ENCODE assay signal across 8 mouse cellular contexts in the genomic region with DNA sequence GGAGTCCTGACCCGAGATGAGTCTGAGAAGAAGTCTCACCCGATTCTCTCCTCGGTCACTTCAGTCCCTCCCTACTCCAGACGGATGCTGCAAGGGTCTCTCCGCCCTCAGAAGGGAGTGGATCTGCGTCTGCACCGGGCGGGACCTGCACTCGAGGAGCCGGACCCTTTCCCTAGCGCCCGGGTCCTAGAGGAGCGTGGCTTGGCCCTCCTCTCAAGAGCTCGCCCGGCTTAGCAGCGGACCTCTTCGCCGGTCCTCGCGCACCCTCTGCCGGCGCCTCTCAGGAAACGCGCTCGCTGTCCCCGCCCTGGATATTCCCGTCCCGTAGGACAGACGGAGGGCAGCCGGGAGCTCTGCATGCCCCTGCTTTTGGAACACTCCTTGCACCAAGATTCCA. TPM values are rescaled to one million over a fixed set of nuclear protein-coding genes. Genes with fewer than 3 reads are reported as not detected.
DNase-seq lines count a peak whose midpoint lies in the region; ATAC-seq lines count a peak whose summit lies in the region.

No protein-coding gene starts in this region.

- peak overlapping the region; percentile 49 for H3K9ac ChIP-seq in embryonic facial prominence, embryonic 14.5 days (ENCODE audit: low read depth, low read length)
- H3K9ac ChIP-seq in heart, embryonic 11.5 days (ENCODE audit: low read depth, low read length): no peak overlapping the region
- no peak overlapping the region for H3K9ac ChIP-seq in kidney, embryonic 15.5 days
- H3K9ac ChIP-seq in liver, embryonic 12.5 days: peak overlapping the region; percentile 42

- peaks cover 36% of the 10 kb centered on the region for H3K27me3 ChIP-seq in embryonic facial prominence, embryonic 14.5 days (replicated peaks; ENCODE audit: control insufficient read depth, insufficient read depth, low read length)
- peaks cover 58% of the 10 kb centered on the region for H3K27me3 ChIP-seq in heart, embryonic 11.5 days (ENCODE audit: control insufficient read depth, insufficient read depth, low read length)
- peaks cover 69% of the 10 kb centered on the region for H3K27me3 ChIP-seq in kidney, embryonic 15.5 days
- peaks cover 65% of the 10 kb centered on the region for H3K27me3 ChIP-seq in liver, embryonic 12.5 days (replicated peaks)
- H3K27me3 ChIP-seq in splenic B cell, adult 2 months (ENCODE audit: control insufficient read depth, insufficient read depth, low read length, poor library complexity, severe bottlenecking): no peaks in the 10 kb centered on the region

- no peaks in the 10 kb centered on the region for H3K9me3 ChIP-seq in embryonic facial prominence, embryonic 14.5 days (ENCODE audit: control insufficient read depth, low read length)
- H3K9me3 ChIP-seq in heart, embryonic 11.5 days (replicated peaks; ENCODE audit: control insufficient read depth, low read length): no peaks in the 10 kb centered on the region
- H3K9me3 ChIP-seq in kidney, embryonic 15.5 days (replicated peaks): no peaks in the 10 kb centered on the region
- H3K9me3 ChIP-seq in liver, embryonic 12.5 days (replicated peaks): no peaks in the 10 kb centered on the region

- peak; percentile 83 for DNase-seq in A20 (ENCODE audit: low read depth, low spot score)
- DNase-seq in adrenal gland, postnatal 36 days: peak; percentile 89 to 90
- peak; percentile 86 for DNase-seq in embryonic facial prominence, embryonic 14.5 days (ENCODE audit: low spot score)
- peak; percentile 82 for DNase-seq in naive thymus-derived CD4-positive, alpha-beta T cell, adult 2 months (ENCODE audit: low read depth)
- DNase-seq in splenic B cell, adult 2 months (ENCODE audit: low read depth, low spot score): peak; percentile 81

- peak; percentile 83 for ATAC-seq in embryonic facial prominence, embryonic 14.5 days (ENCODE audit: low read depth)
- ATAC-seq in heart, embryonic 11.5 days (replicated peaks; ENCODE audit: insufficient number of reproducible peaks, low FRiP score, low TSS enrichment): peak; percentile 53
- ATAC-seq in kidney, embryonic 15.5 days (replicated peaks; ENCODE audit: low FRiP score): peak; percentile 61
- ATAC-seq in liver, embryonic 12.5 days: peak; percentile 48

- WGBS in embryonic facial prominence, embryonic 14.5 days: under 1% methylated on average over 27 of the region's 30 CpGs
- under 1% methylated on average over 30 of the region's 30 CpGs for WGBS in heart, embryonic 11.5 days (ENCODE audit: insufficient replicate concordance)
- WGBS in kidney, embryonic 15.5 days: 0% methylated on average over 30 of the region's 30 CpGs
- 1% methylated on average over 30 of the region's 30 CpGs for WGBS in liver, embryonic 12.5 days (ENCODE audit: insufficient replicate concordance)

- peak overlapping the region; percentile 87 for H3K4me2 ChIP-seq in embryonic facial prominence, embryonic 14.5 days (ENCODE audit: low read depth, low read length)
- H3K4me2 ChIP-seq in heart, embryonic 11.5 days: peak overlapping the region; percentile 72
- H3K4me2 ChIP-seq in kidney, embryonic 15.5 days: peak overlapping the region; percentile 85
- H3K4me2 ChIP-seq in liver, embryonic 12.5 days: peak overlapping the region; percentile 76

- H3K4me3 ChIP-seq in embryonic facial prominence, embryonic 14.5 days (ENCODE audit: low read depth, low read length): peak overlapping the region; percentile 39
- H3K4me3 ChIP-seq in heart, embryonic 11.5 days (ENCODE audit: low read depth, low read length): peak overlapping the region; percentile 34
- H3K4me3 ChIP-seq in kidney, embryonic 15.5 days (replicated peaks): peak overlapping the region; percentile 47
- H3K4me3 ChIP-seq in liver, embryonic 12.5 days: peak overlapping the region; percentile 49

- no peak overlapping the region for H3K27ac ChIP-seq in embryonic facial prominence, embryonic 14.5 days (replicated peaks; ENCODE audit: low read depth, low read length)
- no peak overlapping the region for H3K27ac ChIP-seq in heart, embryonic 11.5 days (ENCODE audit: low read depth, low read length)
- H3K27ac ChIP-seq in kidney, embryonic 15.5 days: no peak overlapping the region
- no peak overlapping the region for H3K27ac ChIP-seq in liver, embryonic 12.5 days

- H3K4me1 ChIP-seq in embryonic facial prominence, embryonic 14.5 days (ENCODE audit: control insufficient read depth, insufficient read depth, low read length): 0 out of 2 replicates have a peak, but pooled peaks cover 4% of the 10 kb centered on the region
- H3K4me1 ChIP-seq in heart, embryonic 11.5 days (ENCODE audit: control insufficient read depth, insufficient read depth, low read length): peaks cover 7% of the 10 kb centered on the region
- H3K4me1 ChIP-seq in kidney, embryonic 15.5 days: peaks cover 50% of the 10 kb centered on the region
- H3K4me1 ChIP-seq in liver, embryonic 12.5 days: peaks cover 67% of the 10 kb centered on the region

- no peaks in the 10 kb centered on the region for H3K36me3 ChIP-seq in embryonic facial prominence, embryonic 14.5 days (ENCODE audit: control insufficient read depth, insufficient read depth, low read length)
- no peaks in the 10 kb centered on the region for H3K36me3 ChIP-seq in heart, embryonic 11.5 days (ENCODE audit: control insufficient read depth, insufficient read depth, low read length)
- H3K36me3 ChIP-seq in kidney, embryonic 15.5 days: no peaks in the 10 kb centered on the region
- no peaks in the 10 kb centered on the region for H3K36me3 ChIP-seq in liver, embryonic 12.5 days
- no peaks in the 10 kb centered on the region for H3K36me3 ChIP-seq in splenic B cell, adult 2 months (ENCODE audit: control insufficient read depth, insufficient read depth, low read length, poor library complexity, severe bottlenecking)

RNA-seq across cellular contexts. Expression of a gene that starts 15.4 kb away (rescaled TPM):
- 10 to 100 TPM; 10.8 to 13.9 TPM for total RNA-seq in adrenal gland, postnatal 36 days (2021)
- 11.1 and 12.2 TPM in 2 replicates for polyA plus RNA-seq in embryonic facial prominence, embryonic 14.5 days (2014; fragmentation: Nextera tagmentation; extraction: Ambion mirVana)
- polyA plus RNA-seq in heart, embryonic 11.5 days (2014; fragmentation: Nextera tagmentation; extraction: Ambion mirVana): 13.6 and 13.9 TPM in 2 replicates
- 18.9 and 19.9 TPM in 2 replicates for polyA plus RNA-seq in kidney, embryonic 15.5 days (2015; fragmentation: Nextera tagmentation; extraction: Ambion mirVana)
- 9.2 and 9.9 TPM in 2 replicates for polyA plus RNA-seq in liver, embryonic 12.5 days (2016; fragmentation: Nextera tagmentation; extraction: Ambion mirVana)

RNA-seq across cellular contexts. Expression of a gene that starts 15.5 kb away (rescaled TPM):
- 10 to 100 TPM; 30.3 to 30.5 TPM for total RNA-seq in adrenal gland, postnatal 36 days (2021)
- 40.9 and 44.8 TPM in 2 replicates for polyA plus RNA-seq in embryonic facial prominence, embryonic 14.5 days (2014; fragmentation: Nextera tagmentation; extraction: Ambion mirVana)
- polyA plus RNA-seq in heart, embryonic 11.5 days (2014; fragmentation: Nextera tagmentation; extraction: Ambion mirVana): 32.6 and 35.1 TPM in 2 replicates
- polyA plus RNA-seq in kidney, embryonic 15.5 days (2015; fragmentation: Nextera tagmentation; extraction: Ambion mirVana): 48.9 and 53.3 TPM in 2 replicates
- polyA plus RNA-seq in liver, embryonic 12.5 days (2016; fragmentation: Nextera tagmentation; extraction: Ambion mirVana): 21.4 and 25.5 TPM in 2 replicates

Comparison
In these comparisons a context has a peak if more than half of its experiments do, and no peak if none do; other contexts are left out.
1. H3K9ac ChIP-seq: peak in embryonic facial prominence, embryonic 14.5 days (single experiment) and liver, embryonic 12.5 days (single experiment); none in heart, embryonic 11.5 days (single experiment) and kidney, embryonic 15.5 days (single experiment).
2. Peak in every context shown above with its lines, with median percentiles within 50 percentile points of each other: DNase-seq, ATAC-seq, H3K4me2 ChIP-seq and H3K4me3 ChIP-seq.